Mouse (Mus musculus) adrenal gland (tissue): ENCODE measurements at regions not wholly inside any gene's neighbourhood (a gene's known extent, or its start where the extent isn't known, plus 50 kb on each side); places are given as distances from the start of the nearest gene placed in this dataset.

ENCODE experiments used
- intact Hi-C: fragments of 180-260 bp; cut with DNase I; formaldehyde crosslinking; loops from one replicate; pipeline ENCODE4 v1.15.1; 2025

DNA sequence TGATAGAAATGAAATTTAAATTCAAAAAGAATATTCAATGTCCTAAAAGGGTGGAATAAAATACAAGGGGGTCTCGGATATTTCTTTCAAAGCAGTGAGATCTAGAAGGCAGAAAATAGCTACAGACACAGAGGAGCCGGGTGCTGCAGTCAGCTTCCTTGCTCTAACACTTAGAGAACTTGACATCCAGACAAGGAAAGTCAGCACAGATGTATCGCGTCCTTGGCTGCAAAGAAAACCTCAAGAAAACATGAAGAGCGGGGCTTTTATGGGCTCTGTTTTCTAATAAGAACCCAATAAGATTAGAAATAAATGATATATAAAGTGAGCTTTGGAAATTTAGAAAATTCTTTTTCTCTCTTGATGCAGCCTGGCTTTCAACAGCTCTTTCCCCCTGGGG lies 53.1 kb upstream of the Glis3 start:
- intact Hi-C loops = no loop called here

DNA sequence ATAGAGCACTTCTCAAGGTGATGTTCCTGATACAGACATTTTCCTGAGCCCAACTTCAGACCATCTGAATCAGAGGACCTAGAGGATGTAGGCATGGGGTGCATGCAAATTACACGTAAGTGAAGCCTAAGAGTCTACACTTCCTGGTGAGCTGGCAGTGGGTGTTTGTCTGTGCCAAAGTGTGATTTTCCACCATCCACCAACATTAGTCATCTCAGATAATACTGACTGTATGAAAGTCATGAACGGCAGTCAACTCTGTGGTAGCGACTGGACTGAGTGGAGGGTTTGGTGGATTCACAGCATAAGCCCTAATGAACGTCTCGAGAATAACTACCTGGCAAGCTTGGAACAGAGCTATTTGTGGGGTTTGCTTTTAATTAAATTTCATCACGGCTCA lies 53.9 kb upstream of the Glis3 start:
- intact Hi-C loops = no loop called here

DNA sequence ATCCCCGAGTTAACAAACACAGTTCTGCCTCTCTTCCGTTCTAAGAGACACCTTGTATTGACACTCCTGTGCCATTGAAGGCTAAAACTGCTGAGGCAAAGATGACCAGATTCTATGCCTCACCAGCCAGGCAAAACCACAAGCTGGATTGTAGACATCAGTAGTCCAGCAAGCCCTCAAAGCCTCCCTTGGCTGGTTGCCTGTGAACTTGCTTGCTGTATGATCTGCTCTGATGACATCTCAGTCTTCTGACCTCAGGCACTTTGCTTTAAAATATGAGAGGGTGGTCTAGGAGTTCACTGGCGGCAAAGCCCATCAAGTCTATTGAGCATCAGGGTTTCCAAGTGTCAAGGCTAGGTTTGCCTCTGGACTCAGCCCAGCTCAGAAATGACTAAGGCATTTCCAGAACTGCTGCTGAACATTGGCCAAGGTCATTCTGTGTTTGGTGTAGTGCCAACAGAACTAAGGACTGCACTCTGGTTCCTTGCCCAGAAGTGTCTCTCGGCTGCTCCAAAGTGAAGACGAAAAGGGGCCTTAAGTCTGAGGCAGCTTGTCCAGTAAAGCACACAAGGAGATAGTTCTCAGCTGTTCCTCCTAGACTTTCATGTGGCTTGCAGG lies 63.4 kb upstream of the Glis3 start:
- intact Hi-C loops = no loop called here

DNA sequence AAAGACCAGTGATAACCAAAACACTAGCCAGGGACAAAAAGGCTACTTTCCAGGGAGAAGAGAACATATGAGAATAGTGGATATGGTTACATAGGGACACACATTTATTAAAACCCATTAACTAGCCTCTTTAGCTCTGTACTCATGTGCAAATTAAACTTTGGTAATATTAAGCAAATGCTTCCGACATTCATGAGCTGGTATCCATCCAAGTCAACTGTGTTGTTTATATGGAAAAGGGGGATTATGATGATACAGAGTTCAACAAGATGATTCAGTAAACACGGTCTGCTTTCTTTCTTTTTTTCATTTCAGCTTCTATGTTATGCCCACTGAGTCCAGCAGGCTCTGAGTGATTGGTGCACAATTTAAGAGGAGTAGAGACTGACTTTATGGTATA lies 65.2 kb upstream of the Glis3 start:
- intact Hi-C loops = no loop called here

DNA sequence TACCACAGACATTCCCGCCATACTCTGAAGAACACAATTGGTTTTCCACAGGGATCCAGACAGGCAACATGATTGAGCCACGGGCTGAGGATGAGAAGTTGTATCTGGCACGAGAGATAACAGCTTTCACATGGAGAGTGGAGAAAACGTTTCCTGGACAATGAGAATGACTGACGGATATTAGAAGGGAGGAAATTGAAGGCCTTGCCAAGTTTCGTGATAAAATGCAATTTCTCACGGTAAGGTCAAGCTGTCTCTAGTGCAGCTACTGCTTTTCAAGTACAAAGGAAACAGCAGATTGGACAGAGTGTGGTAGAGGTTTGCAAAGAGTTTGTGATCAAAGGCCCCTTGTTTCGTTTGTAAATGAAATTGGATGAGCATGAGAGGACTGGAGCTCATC lies 65.7 kb upstream of the Glis3 start:
- intact Hi-C loops = no loop called here

DNA sequence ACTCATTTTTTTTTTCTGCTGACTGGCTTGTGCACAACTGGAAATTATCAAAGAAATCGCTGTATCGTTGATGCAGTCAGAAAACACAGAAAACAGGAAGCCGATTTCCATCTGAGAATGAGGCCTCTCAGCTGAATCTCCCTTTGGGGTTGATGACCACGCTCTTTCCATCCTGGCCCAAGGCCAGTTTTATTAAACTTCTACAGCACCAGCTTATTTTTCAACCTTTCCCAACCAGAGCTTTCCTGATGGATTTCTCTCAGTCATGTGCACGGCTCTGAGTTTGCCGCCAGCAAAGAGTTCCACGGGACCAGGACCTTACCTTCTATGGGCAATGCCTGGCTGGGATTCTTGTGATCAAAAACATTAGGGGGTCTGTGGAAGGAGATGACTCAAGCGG lies 71.2 kb upstream of the Glis3 start:
- intact Hi-C loops = loop anchor here (10.0 kb wide), 1 partner anchor 586 kb away; no protein-coding TSS in a partner anchor

DNA sequence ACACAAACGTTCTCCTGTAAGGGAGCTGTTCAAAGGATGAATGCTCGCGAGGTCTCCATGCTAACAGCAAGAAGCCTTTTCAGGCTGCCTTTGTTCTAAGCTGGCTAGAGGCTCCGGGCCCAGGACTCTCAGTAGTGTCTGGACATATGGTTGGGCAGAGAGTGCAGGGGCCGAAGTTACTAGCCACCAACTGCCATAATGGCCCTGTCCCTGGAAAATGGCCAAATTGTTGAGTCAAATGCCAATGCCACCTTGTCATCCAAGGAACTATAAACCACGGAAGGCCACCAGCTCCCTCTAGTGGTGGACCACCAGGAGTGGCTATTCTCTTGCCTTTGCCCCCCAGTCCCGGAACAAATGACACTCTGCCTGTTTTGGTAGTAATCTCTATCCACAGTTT lies 76.0 kb upstream of the Slc1a1 start:
- intact Hi-C loops = loop anchor here (1.0 to 10.0 kb wide), 2 partner anchors 62 to 594 kb away; no protein-coding TSS in a partner anchor

DNA sequence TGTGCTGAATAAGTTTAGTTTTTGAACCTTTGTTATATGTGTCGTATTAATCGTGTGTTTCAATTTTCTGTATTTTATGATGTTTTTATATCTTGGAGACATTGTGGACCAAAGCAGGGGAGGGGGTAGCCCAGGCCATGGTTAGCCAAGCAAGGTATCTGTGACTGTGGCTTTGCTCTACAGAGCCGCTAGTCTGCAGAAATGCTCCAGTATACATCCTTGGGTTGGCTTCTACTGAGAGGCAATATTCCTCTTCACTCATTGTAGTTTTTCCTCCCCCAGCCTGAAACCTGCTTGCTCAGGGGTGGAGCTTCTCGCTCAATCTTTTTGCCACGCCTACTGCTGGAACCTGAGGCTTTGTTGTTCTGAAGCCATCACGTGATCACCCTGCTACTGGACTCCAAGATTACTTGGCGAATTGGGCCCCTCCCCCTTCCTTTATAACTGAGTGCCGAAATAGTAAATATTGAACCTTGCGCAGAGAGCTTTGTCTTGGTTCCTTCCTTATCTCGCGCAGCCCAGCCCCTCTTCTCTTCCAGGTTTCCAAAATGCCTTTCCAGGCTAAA lies 70.0 kb upstream of the Slc1a1 start:
- intact Hi-C loops = no loop called here

DNA sequence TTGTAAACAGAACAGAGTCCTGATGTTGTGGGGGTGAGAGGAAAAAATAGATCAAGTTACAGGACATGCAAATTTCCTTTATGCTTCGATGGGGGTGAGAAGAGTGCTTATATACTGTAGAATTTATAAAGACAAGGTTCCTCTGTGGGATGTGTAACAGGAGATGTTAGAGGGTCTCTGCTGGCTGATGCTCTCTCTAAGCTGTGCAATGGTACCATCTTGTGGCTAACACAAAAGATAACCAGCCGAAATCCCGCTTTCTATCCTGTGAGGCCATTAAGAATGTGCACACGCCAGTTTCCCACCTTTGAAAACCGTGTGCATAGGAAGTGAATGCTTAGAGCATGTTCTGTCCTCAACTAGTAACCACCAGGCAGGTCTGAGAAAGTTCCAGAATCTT lies 66.6 kb upstream of the Slc1a1 start:
- intact Hi-C loops = no loop called here

DNA sequence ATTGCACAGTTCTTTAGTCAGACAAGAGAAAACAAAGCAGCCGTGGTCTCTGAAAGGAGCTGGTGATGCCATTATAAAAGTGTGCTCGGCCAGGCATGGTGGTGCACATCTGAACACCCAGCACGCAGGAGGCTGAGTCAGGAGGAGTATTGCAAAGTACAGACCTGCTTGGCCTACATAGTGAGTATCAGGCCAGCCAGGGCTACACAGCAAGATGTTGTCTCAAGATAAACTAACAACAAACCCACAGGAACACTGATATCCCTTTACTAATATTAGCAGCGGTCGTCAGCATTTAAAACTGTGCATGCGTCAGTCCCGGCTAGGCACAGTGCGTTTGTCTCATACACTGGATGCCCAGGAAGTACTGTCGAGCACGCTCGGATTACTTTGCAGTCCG lies 64.4 kb upstream of the Slc1a1 start:
- intact Hi-C loops = loop anchor here (10.0 kb wide), 1 partner anchor 194 kb away; the partner anchor contains the start of genes 4430402I18Rik and Plpp6

DNA sequence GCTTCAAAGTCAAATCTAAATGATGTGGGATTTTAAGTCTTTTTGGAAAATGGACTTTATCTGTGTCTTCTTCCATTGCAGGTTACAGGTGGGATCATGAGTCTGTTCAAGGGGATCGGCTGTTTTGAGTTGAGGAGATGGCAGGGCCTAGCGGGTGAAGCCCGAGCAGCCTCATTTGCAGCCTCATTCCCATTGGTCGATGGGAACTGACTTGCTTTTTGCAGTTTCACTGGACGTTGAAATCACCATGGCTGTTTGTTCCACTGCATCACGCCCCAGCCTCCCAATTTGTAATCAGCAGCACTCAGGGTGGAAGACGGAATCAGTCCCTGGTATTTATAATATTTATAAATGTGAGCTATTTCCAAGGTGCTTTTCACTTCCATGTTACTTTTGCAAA lies 63.0 kb upstream of the Slc1a1 start:
- intact Hi-C loops = loop anchor here (10.0 kb wide), 1 partner anchor 193 kb away; the partner anchor contains the start of genes 4430402I18Rik and Plpp6

DNA sequence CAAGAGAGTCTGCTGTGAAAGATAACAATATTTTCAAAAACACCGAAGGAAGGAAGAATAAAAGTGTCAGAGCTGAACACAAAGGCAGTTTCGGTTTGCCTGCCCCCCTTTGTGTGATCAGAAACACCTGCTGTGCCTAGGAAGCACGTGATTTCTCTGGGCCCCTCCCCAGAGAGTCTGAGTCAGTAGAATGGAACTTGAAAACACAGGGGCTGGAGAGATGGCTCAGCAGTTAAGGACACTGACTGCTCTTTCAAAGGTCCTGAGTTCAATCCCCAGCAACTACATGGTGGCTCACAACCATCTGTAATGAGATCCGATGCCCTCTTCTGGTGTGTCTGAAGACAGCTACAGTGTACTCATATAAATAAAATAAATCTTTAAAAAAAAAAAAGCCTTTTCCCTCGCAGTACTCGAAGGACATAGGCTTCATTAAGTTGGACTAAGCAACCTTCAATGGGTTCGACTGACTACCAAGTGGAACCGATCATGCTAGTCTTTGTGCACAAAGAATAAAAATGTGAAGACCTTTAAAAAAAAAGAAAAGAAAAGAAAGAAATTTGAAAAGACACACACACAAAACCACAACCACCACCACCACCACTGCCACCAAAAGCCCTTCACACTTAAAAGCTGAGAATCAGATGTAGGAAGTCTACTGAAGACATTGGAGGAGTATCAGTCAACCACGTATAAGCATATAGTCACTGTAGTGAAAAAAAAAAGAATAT lies 61.8 kb upstream of the Slc1a1 start:
- intact Hi-C loops = loop anchor here (10.0 kb wide), 1 partner anchor 192 kb away; the partner anchor contains the start of genes 4430402I18Rik and Plpp6

DNA sequence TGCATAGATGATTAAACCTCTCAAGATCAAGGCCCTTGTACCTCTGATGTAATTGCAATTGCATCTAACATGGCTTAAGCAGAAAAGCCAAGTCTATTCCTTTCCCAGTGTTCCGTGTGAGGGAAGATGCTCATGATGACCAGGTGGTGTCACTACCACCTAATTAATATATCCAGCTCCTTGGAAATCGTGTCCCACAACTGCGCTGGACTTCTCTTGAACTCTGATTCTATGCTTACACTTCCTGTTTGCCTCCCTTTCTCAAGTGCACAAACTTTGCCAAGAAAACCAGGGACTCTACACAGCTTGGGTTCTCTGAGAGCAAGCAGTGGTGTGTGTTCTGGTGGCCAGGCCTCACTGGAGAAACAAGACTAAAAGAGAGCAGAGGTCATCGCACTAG lies 58.0 kb upstream of the Slc1a1 start:
- intact Hi-C loops = loop anchor here (5.0 to 10.0 kb wide), 3 partner anchors 105 to 285 kb away; partner anchors contain the start of genes 4430402I18Rik and Plpp6

DNA sequence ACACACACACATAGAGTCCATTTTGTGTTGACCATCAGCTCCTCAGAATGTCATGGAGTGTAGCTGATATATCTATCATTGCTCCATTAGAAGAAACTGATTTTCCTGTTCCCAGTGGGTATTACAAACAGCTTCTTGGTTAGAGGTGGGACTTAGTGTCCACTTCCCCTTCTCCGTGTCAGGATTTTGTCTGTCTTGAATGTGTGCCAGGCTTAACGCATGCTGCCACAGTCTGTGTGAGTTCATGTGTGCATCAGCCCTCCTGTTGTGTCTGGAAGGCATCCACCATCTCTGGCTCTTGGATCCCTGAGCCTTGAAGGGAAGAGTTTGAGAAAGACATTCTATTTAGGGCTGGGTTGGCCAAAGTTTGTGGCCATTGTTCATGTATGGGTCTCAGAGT lies 57.2 kb upstream of the Slc1a1 start:
- intact Hi-C loops = loop anchor here (5.0 to 10.0 kb wide), 3 partner anchors 105 to 285 kb away; partner anchors contain the start of genes 4430402I18Rik and Plpp6

DNA sequence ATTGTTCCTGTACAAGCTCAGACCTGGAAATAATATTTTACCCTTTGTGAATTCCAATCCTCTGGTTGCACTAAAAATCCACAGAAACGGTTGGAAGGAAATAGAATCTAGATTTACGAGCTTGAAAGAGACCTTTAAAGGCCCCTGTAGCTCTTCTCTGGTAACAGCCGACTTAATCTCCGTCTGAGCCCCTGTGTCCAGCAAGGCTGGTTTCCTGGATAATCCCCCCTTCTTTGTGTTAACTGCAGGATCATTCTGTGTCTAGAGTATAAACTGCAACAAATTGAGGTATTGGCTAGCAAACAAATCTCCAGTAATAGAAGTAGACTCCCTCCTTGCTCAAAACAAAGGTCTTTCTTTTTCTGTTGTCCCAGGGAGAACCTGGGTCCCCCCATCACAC lies 56.5 kb upstream of the Slc1a1 start:
- intact Hi-C loops = loop anchor here (5.0 to 10.0 kb wide), 3 partner anchors 104 to 284 kb away; partner anchors contain the start of genes 4430402I18Rik and Plpp6

DNA sequence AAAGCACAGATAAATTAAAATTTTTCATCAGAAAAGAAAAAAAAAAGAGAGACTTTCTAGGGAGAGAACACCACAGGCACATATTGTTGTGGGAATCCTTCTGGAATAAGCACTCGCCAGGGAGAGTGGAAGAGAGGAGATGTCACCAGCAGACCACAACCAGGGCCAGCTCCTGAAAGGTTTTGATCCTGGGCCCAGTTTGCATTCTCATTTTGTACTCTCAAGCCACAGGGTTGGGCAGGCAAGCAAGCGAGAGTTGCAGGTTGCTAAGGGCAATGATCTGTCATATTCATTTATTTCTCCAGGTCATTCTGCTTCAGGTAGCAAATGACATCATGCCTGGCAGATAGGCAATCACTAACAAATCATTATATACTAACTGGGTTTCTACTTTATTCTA lies 52.9 kb upstream of the Slc1a1 start:
- intact Hi-C loops = loop anchor here (5.0 kb wide), 1 partner anchor 570 kb away; no protein-coding TSS in a partner anchor
